Mouse (Mus musculus) stomach, postnatal 0 days (tissue): ENCODE measurements at regions not wholly inside any gene's neighbourhood (a gene's known extent, or its start where the extent isn't known, plus 50 kb on each side); places are given as distances from the start of the nearest gene placed in this dataset.

Source experiments
- ATAC-seq: fragments of 200-750 bp; cut with Nextera tagmentation; 2 replicates; pipeline ENCODE4 v1.8.0; 2017; ENCODE audit not compliant: low FRiP score, low TSS enrichment
- DNase-seq: peaks from one replicate; pipeline ENCODE4 v3.0.0-alpha.2; 2016; ENCODE audit warnings: low spot score
- H3K27ac ChIP-seq: fragments of 300-500 bp; sonication (generic); replicated peaks from 2 replicates; pipeline ENCODE4 v1.5.1; 2014; ENCODE audit warnings: mild to moderate bottlenecking, control low read depth
- H3K27me3 ChIP-seq: fragments of 300-500 bp; sonication (generic); 2 replicates; pipeline ENCODE4 v1.6.1; 2014; ENCODE audit warnings: low read length; ENCODE audit not compliant: control insufficient read depth, insufficient read depth
- H3K36me3 ChIP-seq: fragments of 300-500 bp; sonication (generic); 2 replicates; pipeline ENCODE4 v1.6.1; 2014; ENCODE audit warnings: low read length, mixed read lengths; ENCODE audit not compliant: control insufficient read depth, insufficient read depth
- H3K4me1 ChIP-seq: fragments of 300-500 bp; sonication (generic); replicated peaks from 2 replicates; pipeline ENCODE4 v1.6.1; 2014; ENCODE audit warnings: antibody characterized with exemption; ENCODE audit not compliant: control insufficient read depth, insufficient read depth
- H3K4me2 ChIP-seq: fragments of 300-500 bp; sonication (generic); replicated peaks from 2 replicates; pipeline ENCODE4 v1.6.1; 2014; ENCODE audit warnings: low read depth, mild to moderate bottlenecking, control low read depth, moderate library complexity
- H3K4me3 ChIP-seq: fragments of 300-500 bp; sonication (generic); 2 replicates; pipeline ENCODE4 v1.5.1; 2014; ENCODE audit warnings: low read depth, low read length, control low read depth
- H3K9ac ChIP-seq: fragments of 300-500 bp; sonication (generic); 2 replicates; pipeline ENCODE4 v1.6.1; 2014; ENCODE audit warnings: mild to moderate bottlenecking, low read length, control low read depth, mixed read lengths
- H3K9me3 ChIP-seq: fragments of 300-500 bp; sonication (generic); 2 replicates; pipeline ENCODE4 v1.6.1; 2016; ENCODE audit warnings: low read length; ENCODE audit not compliant: control insufficient read depth
- CTCF ChIP-seq: IDR thresholded peaks from 2 replicates; pipeline ENCODE4 v1.5.1; 2016; ENCODE audit warnings: antibody characterized with exemption, low read depth, mild to moderate bottlenecking, moderate library complexity
- EP300 ChIP-seq: optimal IDR thresholded peaks from 2 replicates; pipeline ENCODE3; 2016; ENCODE audit warnings: antibody characterized with exemption
- WGBS: fragments of 180-500 bp; shearing (Covaris S2); extraction: QIAGEN DNeasy Blood & Tissue Kit; methylation state at CpG from one replicate; pipeline ENCODE4 v1.1.7; 2014; 5-methylcytosine and 5-hydroxymethylcytosine counted together

GRCm38 (mm10) chr12:31143266-31143665, 69.6 kb downstream of the Fam110c start:
- Histone ChIP-seq H3K9ac (no peak overlapping the region), H3K4me3 (no peak overlapping the region), H3K4me2 (no peak overlapping the region), H3K9me3 (no peaks in the 10 kb centered on the region), H3K27ac (no peak overlapping the region), H3K36me3 (no peaks in the 10 kb centered on the region), H3K4me1 (no peaks in the 10 kb centered on the region), H3K27me3 (no peaks in the 10 kb centered on the region)
- 81% methylated on average over 6 of the region's 6 CpGs for WGBS
- TF ChIP-seq EP300 (no peak), CTCF (no peak)
- ATAC-seq (no peak), DNase-seq (no peak)

- no peaks in the 10 kb centered on the region for H3K4me1 ChIP-seq
- TF ChIP-seq EP300, result no peak
- peak; percentile 54 for TF ChIP-seq CTCF
- peak overlapping the region; percentile 53 for H3K27ac ChIP-seq
- ATAC-seq, result peak; percentile 82
- no peak overlapping the region for H3K9ac ChIP-seq
- DNase-seq, result peak; percentile 49
- no peaks in the 10 kb centered on the region for H3K27me3 ChIP-seq
- H3K9me3 ChIP-seq, result no peaks in the 10 kb centered on the region
- H3K4me3 ChIP-seq, result no peak overlapping the region
- 46% methylated on average over 3 of the region's 3 CpGs for WGBS
- no peak overlapping the region for H3K4me2 ChIP-seq
- H3K36me3 ChIP-seq, result no peaks in the 10 kb centered on the region
These were observed 71.5 kb downstream of the Fam110c start for GRCm38 (mm10) chr12:31145032-31145781.

- 63% methylated on average over 11 of the region's 11 CpGs for WGBS
- H3K27ac ChIP-seq, result 0 out of 2 replicates have a peak overlapping the region, but pooled peaks have one; percentile 35
- H3K4me1 ChIP-seq, result no peaks in the 10 kb centered on the region
- no peak overlapping the region for H3K4me2 ChIP-seq
- ATAC-seq, result peak; percentile 73; the same call in 1 of the 2 replicates
- no peaks in the 10 kb centered on the region for H3K27me3 ChIP-seq
- H3K9ac ChIP-seq, result no peak overlapping the region
- no peaks in the 10 kb centered on the region for H3K9me3 ChIP-seq
- peak; percentile 43 for TF ChIP-seq CTCF
- no peak for TF ChIP-seq EP300
- peak; percentile 26 for DNase-seq
- no peak overlapping the region for H3K4me3 ChIP-seq
- H3K36me3 ChIP-seq, result no peaks in the 10 kb centered on the region
These were observed 75.0 kb downstream of the Fam110c start for GRCm38 (mm10) chr12:31148417-31149356.

GRCm38 (mm10) chr12:31153720-31154119, 80.1 kb downstream of the Fam110c start:
- Histone ChIP-seq H3K4me3 (no peak overlapping the region), H3K4me1 (no peaks in the 10 kb centered on the region), H3K27me3 (no peaks in the 10 kb centered on the region), H3K27ac (no peak overlapping the region), H3K9ac (no peak overlapping the region), H3K36me3 (no peaks in the 10 kb centered on the region), H3K9me3 (no peaks in the 10 kb centered on the region), H3K4me2 (no peak overlapping the region)
- DNase-seq (no peak), ATAC-seq (no peak)
- 86% methylated on average over 2 of the region's 2 CpGs for WGBS
- no peak for TF ChIP-seq CTCF
- no peak for TF ChIP-seq EP300

- TF ChIP-seq CTCF, result no peak
- no peak for TF ChIP-seq EP300
- H3K36me3 ChIP-seq, result no peaks in the 10 kb centered on the region
- no peak overlapping the region for H3K9ac ChIP-seq
- H3K9me3 ChIP-seq, result no peaks in the 10 kb centered on the region
- H3K4me3 ChIP-seq, result no peak overlapping the region
- WGBS, result 56% methylated on average over 5 of the region's 5 CpGs
- no peak overlapping the region for H3K4me2 ChIP-seq
- no peaks in the 10 kb centered on the region for H3K27me3 ChIP-seq
- ATAC-seq (no peak), DNase-seq (no peak)
- no peak overlapping the region for H3K27ac ChIP-seq
- no peaks in the 10 kb centered on the region for H3K4me1 ChIP-seq
These were observed 80.9 kb downstream of the Fam110c start for GRCm38 (mm10) chr12:31154608-31155011.
